Mouse (Mus musculus) heart, adult 2 months (tissue): Measurements from ENCODE around the gene Tsfm.

Source experiments
- CTCF ChIP-seq: fragments of 200-600 bp; IDR thresholded peaks from 2 replicates; pipeline ENCODE4 v1.8.1; 2022; ENCODE audit warnings: antibody characterized with exemption, mild to moderate bottlenecking, moderate library complexity
- POLR2A ChIP-seq: fragments of 200-500 bp; IDR thresholded peaks from 2 replicates; pipeline ENCODE4 v1.6.1; 2011; ENCODE audit warnings: mild to moderate bottlenecking, low read depth, low read length, control low read depth; ENCODE audit not compliant: insufficient read depth

DNA sequence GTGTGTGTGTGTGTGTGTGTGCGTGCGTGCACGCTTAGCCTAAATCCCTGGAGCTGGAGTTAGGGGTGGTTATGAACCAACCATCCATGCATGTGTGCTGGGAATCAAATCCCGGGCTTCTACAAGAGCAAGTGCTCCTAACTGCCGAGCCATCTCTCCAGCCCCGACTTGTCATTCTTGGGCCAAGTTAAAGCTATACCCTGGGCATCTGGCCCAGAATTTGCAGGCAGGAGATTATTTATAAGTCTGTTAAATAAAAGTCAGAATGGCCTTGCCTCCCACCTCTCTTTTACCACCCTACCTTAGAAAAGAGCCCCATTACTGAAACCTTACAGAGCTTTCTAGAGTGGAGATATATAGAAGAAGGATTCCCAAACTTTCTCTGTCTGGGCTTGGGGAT lies 54.9 kb downstream of the Tsfm start:
- TF ChIP-seq POLR2A (no peak), CTCF (no peak)
